Mouse (Mus musculus) CH12.LX (cell line): Measurements from ENCODE around the gene Gm20388.

ENCODE experiments used
- CHD1 ChIP-seq: IDR thresholded peaks from 2 replicates; pipeline ENCODE4 v1.6.1; 2012; ENCODE audit warnings: low read depth, low read length, improper control_type of control experiment, inconsistent platforms
- CHD2 ChIP-seq: IDR thresholded peaks from 2 replicates; pipeline ENCODE4 v1.6.1; 2011; ENCODE audit warnings: low read length, improper control_type of control experiment
- CTCF ChIP-seq, 2 experiments: IDR thresholded peaks in 1 of 2; conservative IDR thresholded peaks in 1 of 2; 2 replicates each; pipeline ENCODE4 v1.5.1; 2011 to 2012; ENCODE audit warnings: low read depth in 2 of 2, low read length in 2 of 2, improper control_type of control experiment in 1 of 2, inconsistent platforms in 1 of 2, mild to moderate bottlenecking in 1 of 2, moderate library complexity in 1 of 2
- HCFC1 ChIP-seq: IDR thresholded peaks from 2 replicates; pipeline ENCODE4 v1.6.1; 2012; ENCODE audit warnings: low read depth, mild to moderate bottlenecking, inconsistent platforms, low read length, improper control_type of control experiment
- MAFK ChIP-seq: IDR thresholded peaks from 2 replicates; pipeline ENCODE4 v1.6.1; 2011; ENCODE audit warnings: low read length, improper control_type of control experiment; ENCODE audit not compliant: insufficient replicate concordance
- MAX ChIP-seq: IDR thresholded peaks from 2 replicates; pipeline ENCODE4 v1.6.1; 2011; ENCODE audit warnings: low read length, improper control_type of control experiment
- NRF1 ChIP-seq: IDR thresholded peaks from 2 replicates; pipeline ENCODE4 v1.6.1; 2014; ENCODE audit warnings: low read depth, mild to moderate bottlenecking, inconsistent platforms, low read length, improper control_type of control experiment, moderate library complexity
- POLR2A ChIP-seq: IDR thresholded peaks from 2 replicates; pipeline ENCODE4 v1.6.1; 2011; ENCODE audit warnings: low read depth, mild to moderate bottlenecking, improper control_type of control experiment, low read length
- RAD21 ChIP-seq: IDR thresholded peaks from 2 replicates; pipeline ENCODE4 v1.6.1; 2011; ENCODE audit warnings: low read depth, mild to moderate bottlenecking, low read length, improper control_type of control experiment, moderate library complexity
- SIN3A ChIP-seq: IDR thresholded peaks from 2 replicates; pipeline ENCODE4 v1.6.1; 2012; ENCODE audit warnings: low read length, improper control_type of control experiment, inconsistent platforms
- TCF12 ChIP-seq: IDR thresholded peaks from 2 replicates; pipeline ENCODE4 v1.6.1; 2014; ENCODE audit warnings: low read depth, mild to moderate bottlenecking, inconsistent platforms, low read length, improper control_type of control experiment
- ZC3H11A ChIP-seq: IDR thresholded peaks from 2 replicates; pipeline ENCODE4 v1.6.1; 2012; ENCODE audit warnings: low read depth, mild to moderate bottlenecking, inconsistent platforms, low read length, improper control_type of control experiment
- ZKSCAN1 ChIP-seq: IDR thresholded peaks from 2 replicates; pipeline ENCODE4 v1.6.1; 2012; ENCODE audit warnings: low read depth, inconsistent platforms, low read length, improper control_type of control experiment, borderline replicate concordance

DNA sequence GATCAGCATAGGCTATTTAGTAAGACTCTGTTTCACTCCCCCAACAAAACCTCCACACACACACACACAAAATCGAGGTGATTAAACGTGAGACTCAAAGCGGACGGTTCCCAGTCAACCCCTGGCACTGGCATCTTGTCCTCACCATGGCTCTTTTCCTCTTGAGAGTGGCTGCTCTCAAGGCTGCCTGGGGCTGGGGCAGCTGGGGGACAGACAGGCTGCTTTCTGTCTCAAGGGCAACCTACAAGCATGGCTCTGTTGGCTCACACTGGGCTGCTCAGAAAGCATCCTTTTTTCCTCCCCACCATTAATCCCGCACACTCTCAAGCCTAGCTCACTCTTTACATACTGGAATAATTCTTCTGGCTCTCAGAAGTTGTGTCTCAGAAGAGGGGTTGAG is 108.7 kb downstream of the Gm20388 start:
- TF ChIP-seq MAX (no peak), ZKSCAN1 (no peak), SIN3A (no peak), NRF1 (no peak), MAFK (no peak), CTCF (conservative IDR thresholded peaks at IDR 0.05 in 1 of 2, IDR thresholded peaks at IDR 0.05 in 1 of 2; ENCODE audit: low read depth in 2 of 2, low read length in 2 of 2) (no peak), POLR2A (no peak), HCFC1 (no peak), CHD2 (no peak), ZC3H11A (no peak), RAD21 (no peak), CHD1 (no peak), TCF12 (no peak)
